ENCODE assay signal across 10 mouse cellular contexts in genomic region chr10:121759095-121759494, GRCm38 (mm10). TPM values are rescaled to one million over a fixed set of nuclear protein-coding genes. Genes with fewer than 3 reads are reported as not detected.
A peak's percentile ranks its signal among the peaks of the same experiment; 100 is the strongest.
DNase-seq lines count a peak whose midpoint lies in the region.
"Had no signal": no experiment of that assay in that cellular context is flagged by ENCODE, and none has a peak within 500 bp of the region (broad histone marks: within the 10 kb centered on the region; RNA-seq: fewer than 3 reads in every experiment).

No protein-coding gene starts in this region.

- DNase-seq in cerebellum, postnatal 10 days: peak; percentile 15 to 27
- no peak for DNase-seq in cerebellum, adult 9-10 months
- peak; percentile 10 for DNase-seq in left cerebral cortex, postnatal 4 days
- no peak for DNase-seq in left cerebral cortex, postnatal 25 days (ENCODE audit: low spot score in 2 of 2)
- DNase-seq in ES-CJ7 (ENCODE audit: low read depth, low spot score): peak; percentile 70
- peak; percentile 22 for DNase-seq in induced T-regulatory cell, adult 2 months (ENCODE audit: low read depth)
- DNase-seq in layer of hippocampus, adult 18-20 months (ENCODE audit: low spot score in 2 of 2): no peak
- DNase-seq in adrenal gland, postnatal 25 days: no peak
- DNase-seq: embryo, embryonic 11 days; kidney, postnatal 4 days had no signal

- intact Hi-C loops in left cerebral cortex, postnatal 4 days (cut with DNase I): no loop called here
- intact Hi-C loops in left cerebral cortex, postnatal 25 days (cut with DNase I): no loop called here

RNA-seq across cellular contexts. Expression of gene BC048403, which starts 19.4 kb away (rescaled TPM):
- 1 to 10 TPM; 6.3 to 6.5 TPM for total RNA-seq in left cerebral cortex, postnatal 4 days (2021)
- 10 to 100 TPM in 1 of 2 experiments, 1 to 10 TPM in 1; 9.9 to 10.2 TPM for total RNA-seq in left cerebral cortex, postnatal 25 days (2021)
- total RNA-seq in layer of hippocampus, adult 18-20 months (2021): 10 to 100 TPM; 10.1 to 10.9 TPM
- total RNA-seq in adrenal gland, postnatal 25 days (2021): 11.4 and 14.4 TPM in 2 replicates

Comparison
In these comparisons a context has a peak if more than half of its experiments do, and no peak if none do; other contexts are left out.
1. DNase-seq: peak in cerebellum, postnatal 10 days (2 of 2), left cerebral cortex, postnatal 4 days (single experiment), ES-CJ7 (single experiment) and induced T-regulatory cell, adult 2 months (single experiment); none in cerebellum, adult 9-10 months (single experiment), left cerebral cortex, postnatal 25 days (0 of 2), layer of hippocampus, adult 18-20 months (0 of 2) and adrenal gland, postnatal 25 days (single experiment).